Mouse (Mus musculus) lung, postnatal 25 days (tissue): ENCODE data around the gene Lrmda.

ENCODE experiments used
- DNase-seq: peaks from one replicate; pipeline ENCODE4 v3.0.0; 2022; ENCODE audit warnings: low spot score

The Lrmda gene

DNA sequence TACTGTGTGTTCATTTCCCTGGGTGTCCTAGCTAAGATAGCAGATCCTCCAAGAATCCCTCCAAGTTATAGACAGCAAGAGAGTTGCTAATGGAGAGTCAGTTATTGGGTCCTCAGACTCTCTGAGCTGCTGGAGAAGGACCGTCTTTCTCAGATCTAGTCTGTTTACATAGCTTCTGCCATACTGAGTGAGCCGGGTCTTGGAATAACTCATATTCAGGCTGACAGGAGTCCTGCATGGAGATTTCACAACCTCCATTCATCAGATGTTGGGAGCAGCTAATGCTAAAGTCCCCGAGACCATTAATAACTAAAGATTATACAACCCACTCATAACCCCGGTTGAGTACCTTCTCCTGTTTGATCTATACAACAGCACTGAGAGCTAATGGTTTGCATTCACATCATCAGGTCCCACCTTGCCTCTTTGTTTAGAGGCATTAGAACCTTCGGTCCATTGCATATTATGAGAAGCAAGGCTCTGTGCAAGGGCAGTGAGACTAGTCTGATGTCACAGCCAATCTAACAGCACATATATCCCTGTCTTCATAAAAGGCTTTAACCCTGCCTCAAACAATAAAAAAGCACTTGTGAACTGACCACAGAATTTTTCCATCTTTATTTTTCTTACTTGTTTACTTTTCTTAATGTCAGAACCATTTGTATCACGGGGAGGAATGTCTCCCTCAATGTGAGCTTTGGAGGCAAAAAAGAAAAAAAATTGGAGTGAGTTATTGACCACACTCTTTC is 1037.9 kb downstream of the Lrmda start:
- DNase-seq, result no peak

- DNase-seq, result no peak
These were observed 1038.5 kb downstream of the Lrmda start for GRCm38 (mm10) chr14:23057987-23058386.

- DNase-seq, result no peak
These were observed 1059.2 kb downstream of the Lrmda start for GRCm38 (mm10) chr14:23078719-23079118.

- no peak for DNase-seq
These were observed 1064.8 kb downstream of the Lrmda start for GRCm38 (mm10) chr14:23084241-23084773.

DNA sequence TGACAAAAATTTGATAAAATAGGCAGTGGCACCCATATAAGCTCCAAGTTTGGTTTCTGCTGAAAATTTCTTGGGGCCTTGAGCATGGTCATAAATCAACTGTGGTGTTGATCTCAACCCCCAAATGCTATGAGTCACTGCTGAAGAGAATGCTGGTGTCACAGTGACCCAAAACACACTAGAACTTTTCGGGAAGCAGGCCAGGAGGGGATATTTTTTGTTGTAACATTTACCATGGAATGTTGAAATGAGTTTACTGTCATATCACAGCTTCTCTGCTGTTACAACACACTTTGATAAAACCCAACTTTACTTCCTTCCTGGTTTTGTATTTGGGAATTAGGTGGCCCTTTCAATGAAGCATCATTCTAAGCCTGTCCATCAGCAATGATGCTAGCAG is 1065.3 kb downstream of the Lrmda start:
- DNase-seq, result peak; percentile 8

GRCm38 (mm10) chr14:23093306-23093705 is 1073.8 kb downstream of the Lrmda start:
- DNase-seq, result no peak

DNA sequence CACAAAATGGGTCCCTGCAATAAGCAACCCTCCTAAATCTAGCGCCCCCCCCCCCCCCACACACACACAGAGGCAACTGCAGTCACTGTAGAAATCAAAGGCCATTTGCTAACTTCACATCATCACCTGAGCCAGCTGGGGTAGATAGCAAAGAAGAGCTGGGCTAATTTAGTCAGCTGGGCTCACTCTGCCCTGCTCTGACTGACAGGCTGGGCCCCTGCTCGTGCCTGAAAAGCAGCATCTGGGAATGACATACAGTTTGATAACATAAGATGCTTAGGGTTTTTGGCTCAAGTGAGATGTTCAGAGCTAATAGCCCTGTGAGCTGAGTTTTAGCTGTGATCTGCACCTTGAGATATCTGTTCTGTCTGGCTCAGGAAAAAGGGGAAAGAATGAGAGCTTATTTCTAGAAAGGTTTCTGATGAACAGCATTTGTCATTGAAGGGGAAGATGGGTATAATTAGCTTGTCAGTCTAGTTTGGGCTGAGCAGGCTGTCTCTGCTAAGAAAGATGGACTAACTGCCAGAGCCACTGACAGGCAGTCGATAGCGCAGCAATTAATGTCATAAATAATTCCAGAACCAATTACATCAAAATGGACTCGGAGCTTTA is 1075.1 kb downstream of the Lrmda start:
- no peak for DNase-seq

GRCm38 (mm10) chr14:23095158-23096016 is 1075.9 kb downstream of the Lrmda start:
- no peak for DNase-seq

- DNase-seq, result no peak
These were observed 1076.5 kb downstream of the Lrmda start for GRCm38 (mm10) chr14:23096017-23096336.

DNA sequence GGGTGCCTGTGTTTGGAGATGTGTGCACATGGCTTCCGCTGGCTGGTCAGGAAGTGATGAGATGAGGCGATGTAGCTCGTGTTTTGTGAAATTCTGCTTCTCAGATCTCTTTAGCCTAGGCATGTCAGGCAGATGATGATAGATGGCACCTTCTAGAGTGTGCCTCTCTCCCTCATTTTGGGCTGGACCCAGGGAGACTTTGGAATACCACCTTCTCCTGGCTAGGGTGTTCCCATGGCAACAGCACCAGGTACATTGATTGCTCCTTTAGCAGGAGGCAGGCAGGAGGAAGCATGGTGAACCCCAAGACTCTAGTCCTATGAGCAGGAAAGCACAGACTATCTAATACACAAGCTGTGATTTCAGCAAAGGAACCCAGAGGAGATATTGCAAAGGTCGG is 1076.9 kb downstream of the Lrmda start:
- no peak for DNase-seq
